Mouse (Mus musculus): ENCODE data around the gene Gucd1.
"Not testable (repeated sequence)": the region's sequence is repeated elsewhere in the genome, so short reads cannot be mapped to it uniquely, and the experiment has no call there.

The Gucd1 gene

GRCm38 (mm10) chr10:75504234-75505129 is 13.3 kb downstream of the Gucd1 start:
- DNase-seq (ENCODE audit: low spot score in 2 of 2): peak; percentile 34 to 41

DNA sequence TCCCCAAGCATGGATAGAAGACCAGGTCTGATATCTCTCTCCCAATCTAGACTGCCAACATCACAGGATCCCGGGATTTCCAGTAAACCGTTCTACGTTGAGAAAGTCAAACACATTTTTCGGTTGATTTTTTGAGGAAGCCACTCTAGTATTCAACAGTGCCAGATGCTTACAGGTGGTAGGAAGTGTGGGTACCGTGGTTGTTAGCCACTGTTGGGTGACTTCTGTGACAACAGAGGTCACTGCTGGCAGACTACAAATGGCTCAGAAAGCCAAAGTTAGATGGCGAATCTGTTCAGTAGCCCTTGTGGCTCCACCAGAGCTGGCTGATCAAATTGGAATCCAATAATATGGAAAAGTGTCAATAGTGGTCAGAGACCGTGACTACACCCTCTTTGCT is 14.1 kb downstream of the Gucd1 start:
- no peak for DNase-seq (ENCODE audit: low spot score in 2 of 2)

DNA sequence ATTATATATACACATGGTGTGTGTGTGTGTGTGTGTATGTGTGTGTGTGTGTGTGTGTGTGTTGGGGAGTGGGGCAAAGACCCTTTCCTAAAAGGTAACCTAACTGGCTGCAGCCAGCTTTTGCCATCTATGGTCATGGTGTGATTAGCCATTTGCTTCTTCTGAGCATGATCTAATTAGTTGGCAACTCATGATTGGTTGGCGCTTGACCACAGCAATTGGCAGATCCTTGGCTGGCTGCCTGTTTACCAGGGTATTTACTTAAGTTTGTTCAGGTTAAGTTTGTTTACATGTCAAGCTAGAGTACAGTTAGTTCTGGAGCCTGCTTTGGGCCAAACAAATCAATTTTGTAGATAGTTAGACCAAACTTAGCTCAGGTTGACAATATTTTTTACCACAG is 16.1 kb downstream of the Gucd1 start:
- no peak for DNase-seq (ENCODE audit: low spot score in 2 of 2)

DNA sequence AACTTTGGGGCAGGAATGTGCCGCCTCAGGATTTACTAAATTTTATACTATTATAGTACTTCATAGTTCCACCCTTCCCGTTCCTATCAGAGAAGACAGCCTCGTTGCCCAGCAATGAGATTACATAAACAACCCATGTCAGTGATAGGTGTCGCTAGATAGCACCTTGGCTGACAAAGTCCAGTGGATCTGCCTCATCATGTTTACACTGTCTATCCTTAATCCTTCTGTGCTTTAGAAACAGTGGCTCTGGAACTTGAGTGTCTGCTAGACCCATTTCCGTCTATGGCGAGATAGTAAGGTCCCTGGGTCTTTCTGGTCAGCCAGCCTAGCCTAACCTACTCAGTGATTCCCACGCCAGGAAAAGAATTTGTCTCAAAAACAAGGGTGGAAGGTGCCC is 17.4 kb downstream of the Gucd1 start:
- DNase-seq (ENCODE audit: low spot score in 2 of 2): no peak

DNA sequence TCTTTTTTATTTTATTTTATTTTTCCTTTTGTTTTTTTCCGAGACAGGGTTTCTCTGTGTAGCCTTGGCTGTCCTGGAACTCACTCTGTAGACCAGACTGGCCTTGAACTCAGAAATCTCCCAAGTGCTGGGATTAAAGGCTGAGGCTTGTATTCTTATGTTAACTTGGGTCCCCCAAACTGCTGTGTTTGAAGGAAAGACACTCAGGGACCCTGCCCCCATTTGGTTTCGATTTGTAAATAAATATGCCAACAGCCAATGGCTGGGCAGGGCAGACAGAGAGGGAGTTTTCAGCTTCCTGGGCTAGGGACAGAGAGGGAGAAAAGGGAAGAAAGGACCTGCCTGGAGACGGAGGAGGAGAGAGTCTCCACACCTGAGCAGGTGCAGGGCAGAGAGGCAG is 18.0 kb downstream of the Gucd1 start:
- DNase-seq (ENCODE audit: low spot score in 2 of 2): no peak

- not testable (repeated sequence) for DNase-seq (ENCODE audit: low spot score in 2 of 2)
These were observed 18.6 kb downstream of the Gucd1 start for GRCm38 (mm10) chr10:75499214-75499613.

- DNase-seq (ENCODE audit: low spot score in 2 of 2): no peak
These were observed 21.9 kb downstream of the Gucd1 start for GRCm38 (mm10) chr10:75495921-75496320.

- DNase-seq (ENCODE audit: low spot score in 2 of 2): no peak
These were observed 22.5 kb downstream of the Gucd1 start for GRCm38 (mm10) chr10:75495304-75495703.

DNA sequence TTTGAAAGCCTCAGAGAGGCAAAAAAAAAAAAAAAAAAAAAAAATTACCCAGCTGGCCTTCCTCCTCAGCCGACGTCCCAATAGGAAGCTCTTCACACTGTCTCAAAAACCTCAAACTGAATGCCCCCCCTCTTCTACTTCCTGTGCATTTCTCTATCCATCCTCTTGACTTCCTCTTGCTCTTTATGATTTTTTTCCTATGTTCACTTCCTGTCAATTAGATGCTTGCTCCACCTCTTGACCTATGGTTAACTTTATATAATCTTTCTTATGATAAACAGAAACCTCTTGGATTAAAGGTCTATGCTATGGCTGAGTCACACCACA is 25.9 kb downstream of the Gucd1 start:
- DNase-seq (ENCODE audit: low spot score in 2 of 2): peak; percentile 51 to 61

GRCm38 (mm10) chr10:75491234-75491935 is 26.4 kb downstream of the Gucd1 start:
- DNase-seq (ENCODE audit: low spot score in 2 of 2): no peak

DNA sequence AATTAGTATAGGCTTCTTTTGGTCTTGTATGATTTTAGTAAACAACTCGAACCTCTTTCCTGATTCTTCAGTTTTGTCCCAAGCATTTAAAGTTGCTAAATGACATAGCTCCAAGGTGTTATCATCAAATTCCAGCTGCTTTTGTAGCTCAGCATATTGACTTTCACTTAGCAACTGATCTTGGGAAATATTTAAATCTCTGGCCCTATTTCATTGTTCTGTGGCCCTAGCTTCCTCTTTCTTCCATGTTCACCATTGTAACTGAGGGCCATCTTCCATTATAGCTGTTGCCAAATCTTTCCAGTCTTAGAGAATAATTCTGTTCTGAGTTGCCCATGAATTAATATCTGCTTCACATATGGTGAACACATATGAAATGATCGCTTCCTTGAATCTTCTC is 27.0 kb downstream of the Gucd1 start:
- no peak for DNase-seq (ENCODE audit: low spot score in 2 of 2)

DNA sequence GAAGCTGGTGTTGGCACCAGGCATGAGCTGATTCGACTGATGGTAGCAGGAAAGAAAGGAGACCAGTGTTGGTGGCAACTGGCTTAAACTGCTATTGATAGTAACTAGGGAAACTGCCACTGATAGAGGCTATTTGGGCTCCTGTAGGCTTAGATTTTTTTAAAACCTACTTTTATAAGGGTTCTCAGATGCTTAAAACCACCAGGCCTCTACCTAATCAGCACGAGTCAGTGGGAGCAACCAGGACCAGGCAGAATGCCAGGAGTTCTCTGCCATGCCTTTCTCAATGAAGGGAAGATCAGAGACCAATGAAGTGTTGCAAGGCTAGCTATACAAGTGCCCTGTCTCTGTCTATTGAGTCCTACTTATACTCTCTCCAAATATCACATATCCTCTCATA is 28.2 kb downstream of the Gucd1 start:
- DNase-seq (ENCODE audit: low spot score in 2 of 2): no peak

DNA sequence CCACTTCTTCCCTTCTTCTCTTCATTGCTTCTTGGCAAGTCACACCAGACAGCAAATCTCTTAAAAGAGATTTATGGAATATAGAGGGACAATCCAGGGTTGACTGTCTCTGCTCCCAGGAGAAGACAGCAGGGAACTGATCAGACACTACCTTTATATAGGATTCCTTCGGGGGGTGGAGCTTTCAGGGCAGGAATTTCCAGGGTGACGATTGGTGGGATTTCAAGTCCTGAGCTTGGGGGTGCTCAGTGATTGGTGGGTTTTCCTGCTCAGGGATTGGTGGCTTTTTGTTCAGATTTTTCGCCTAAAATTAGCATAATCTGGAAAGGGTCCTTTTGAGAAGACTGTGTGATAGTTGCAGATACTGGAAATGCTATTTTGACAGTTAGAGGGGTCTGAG is 30.6 kb downstream of the Gucd1 start:
- DNase-seq (ENCODE audit: low spot score in 2 of 2): no peak

DNA sequence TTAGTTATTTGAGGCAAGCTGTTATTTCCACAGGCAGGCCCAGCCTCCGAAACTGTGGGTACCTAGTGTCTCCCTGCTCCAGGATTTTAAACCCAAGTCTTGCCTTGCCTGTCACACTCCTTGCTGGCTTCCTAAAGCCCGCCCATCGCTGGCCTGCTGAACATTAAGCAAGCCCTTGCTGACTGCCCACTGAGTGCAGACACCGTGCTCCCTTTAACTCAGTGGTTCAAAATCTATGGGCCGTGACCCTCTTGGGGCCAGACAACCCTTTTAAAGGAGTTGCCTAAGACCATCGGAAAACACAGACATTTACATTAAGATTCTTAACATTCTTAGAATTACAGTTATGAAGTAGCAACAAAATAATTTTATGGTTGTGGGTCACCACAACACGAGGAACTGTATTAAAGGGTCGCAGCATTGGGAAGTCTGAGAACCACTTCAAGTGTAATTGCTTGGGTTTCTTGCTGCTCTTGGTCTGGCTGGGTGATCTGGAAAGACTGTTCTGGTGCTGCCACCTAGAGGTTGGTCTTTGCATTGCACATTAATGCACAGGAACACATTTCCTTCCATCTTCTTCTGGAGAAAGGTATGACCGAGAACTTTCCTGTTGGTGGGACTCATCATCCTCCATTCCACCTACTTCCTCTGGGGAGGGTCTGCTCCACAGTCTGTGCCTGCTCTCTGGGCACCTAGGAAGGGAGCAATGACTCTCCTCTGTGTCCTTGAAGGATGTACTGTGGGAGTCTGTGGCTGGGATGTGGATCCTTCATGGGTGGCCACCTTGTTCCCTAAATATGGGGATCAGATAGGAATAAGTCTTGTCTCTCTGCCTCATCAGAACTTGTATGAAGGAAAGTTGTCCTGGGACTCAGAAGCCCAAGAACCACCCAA is 31.4 kb downstream of the Gucd1 start:
- DNase-seq (ENCODE audit: low spot score in 2 of 2): peak; percentile 68 to 76

GRCm38 (mm10) chr10:75484767-75485166 is 33.0 kb downstream of the Gucd1 start:
- DNase-seq (ENCODE audit: low spot score in 2 of 2): no peak

- no peak for DNase-seq (ENCODE audit: low spot score in 2 of 2)
These were observed 33.7 kb downstream of the Gucd1 start for GRCm38 (mm10) chr10:75484066-75484465.

DNA sequence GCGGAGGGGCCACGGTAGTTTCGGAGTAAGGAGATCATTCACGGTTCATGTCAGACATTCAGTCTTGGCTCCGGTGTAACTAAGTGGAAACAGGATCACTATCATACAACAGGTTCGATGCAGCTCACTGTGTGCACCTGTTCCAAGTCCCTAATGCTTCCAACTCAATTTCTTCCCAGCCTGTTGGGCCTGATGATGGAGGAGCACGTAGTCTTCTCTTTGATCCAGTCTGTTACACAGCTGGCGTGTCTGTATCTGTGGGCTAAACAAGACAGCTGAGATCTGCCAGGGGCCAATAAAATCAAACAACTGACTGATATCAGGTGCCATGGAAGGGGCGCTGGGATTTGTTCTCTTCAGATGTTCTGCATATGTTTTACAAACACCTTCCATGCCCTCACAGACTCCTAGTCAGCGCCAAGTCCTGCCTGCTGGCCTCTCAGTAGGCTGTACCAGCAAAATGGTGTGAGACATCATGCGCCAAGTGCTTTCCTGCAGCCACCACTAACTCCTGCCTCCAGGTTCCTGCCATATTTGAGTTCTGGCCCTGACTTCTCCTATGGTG is 34.8 kb downstream of the Gucd1 start:
- no peak for DNase-seq (ENCODE audit: low spot score in 2 of 2)

DNA sequence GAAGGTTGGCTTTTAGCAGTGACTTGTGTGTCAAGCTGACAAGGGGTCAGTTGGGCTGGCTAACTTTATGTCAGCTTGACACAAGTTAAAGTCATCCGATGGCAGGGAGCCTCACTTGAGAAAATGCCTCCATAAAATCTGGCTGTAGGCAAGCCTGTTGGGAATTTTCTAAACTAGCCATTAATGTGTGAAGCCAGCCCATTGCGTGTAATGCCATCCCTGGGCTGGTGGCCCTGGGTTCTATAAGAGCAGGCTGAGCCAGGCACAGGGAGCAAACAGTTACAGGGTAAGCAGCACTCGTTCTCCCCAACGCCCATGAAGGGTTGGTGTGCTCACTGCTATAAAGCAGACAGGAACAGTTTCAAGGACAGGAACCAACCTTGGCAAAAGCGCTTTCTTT is 35.5 kb downstream of the Gucd1 start:
- DNase-seq (ENCODE audit: low spot score in 2 of 2): no peak

- no peak for DNase-seq (ENCODE audit: low spot score in 2 of 2)
These were observed 36.1 kb downstream of the Gucd1 start for GRCm38 (mm10) chr10:75481703-75482102.

DNA sequence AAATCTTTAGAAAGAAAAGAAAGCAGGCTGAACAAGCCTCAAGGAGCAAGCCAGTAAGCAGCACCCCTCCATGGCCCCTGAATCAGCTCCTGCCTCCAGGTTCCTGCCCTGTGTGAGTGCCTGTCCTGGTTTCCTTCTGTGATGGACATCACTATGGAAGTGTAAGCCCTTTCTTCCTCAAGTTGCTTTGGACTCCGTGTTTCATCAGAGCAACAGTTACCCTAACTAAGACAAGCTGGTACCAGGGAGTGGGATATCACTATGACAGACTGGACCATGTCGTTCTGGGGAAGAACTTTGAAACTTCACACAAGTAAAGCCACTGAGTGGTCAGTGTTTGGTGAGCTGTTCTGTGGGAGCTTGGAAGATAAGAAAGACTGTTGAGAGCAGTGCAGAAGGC is 37.8 kb downstream of the Gucd1 start:
- no peak for DNase-seq (ENCODE audit: low spot score in 2 of 2)

GRCm38 (mm10) chr10:75477034-75477433 is 40.7 kb downstream of the Gucd1 start:
- DNase-seq (ENCODE audit: low spot score in 2 of 2): no peak
